Comparison of ENCODE assay signal across 25 mouse cellular contexts in the genomic region with DNA sequence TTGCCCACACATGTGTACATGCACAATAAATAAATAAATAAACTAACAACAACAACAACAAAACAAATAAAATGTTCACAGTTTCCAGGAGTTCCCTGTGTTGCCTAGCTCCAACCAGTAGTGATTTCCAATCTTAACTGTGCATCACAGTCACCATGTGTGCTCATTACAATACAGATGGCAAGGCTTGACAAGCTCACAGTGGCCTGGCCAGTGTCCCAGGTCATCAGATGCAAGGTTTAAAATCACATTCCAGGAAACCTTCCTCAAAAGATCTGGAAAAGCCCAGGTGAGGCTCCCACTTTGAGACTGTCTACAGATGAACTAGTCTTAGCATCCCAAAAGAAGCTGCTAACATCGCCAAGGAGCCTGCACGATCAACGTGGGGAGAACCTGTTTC.
DNase-seq lines count a peak whose midpoint lies in the region; ATAC-seq and TF ChIP-seq lines count a peak whose summit lies in the region.
"Had no signal": no experiment of that assay in that cellular context is flagged by ENCODE, and none has a peak within 500 bp of the region (broad histone marks: within the 10 kb centered on the region; RNA-seq: fewer than 3 reads in every experiment).

No protein-coding gene starts in this region.

- DNase-seq in gastrocnemius, adult 2 months, result peak; percentile 7
- no peak for DNase-seq in gastrocnemius, postnatal 36 days
- DNase-seq in midbrain, postnatal 0 days (ENCODE audit: low spot score), result no peak
- no peak for DNase-seq in forebrain, embryonic 14.5 days (ENCODE audit: low spot score)
- DNase-seq in kidney, adult 8-10 months, result no peak
- DNase-seq: adrenal gland, postnatal 25 days; B cell, adult 2 months; cerebellum, adult 8-10 months; gastrocnemius, postnatal 25 days; heart, adult 18-20 months; heart, postnatal 4 days; kidney, adult 18-20 months; kidney, postnatal 36 days; right cerebral cortex, adult 18-20 months; thymus, adult 18-20 months; thymus, postnatal 25 days had no signal

- no peak overlapping the region for H3K9ac ChIP-seq in midbrain, embryonic 13.5 days (replicated peaks)
- no peak overlapping the region for H3K9ac ChIP-seq in midbrain, postnatal 0 days (replicated peaks; ENCODE audit: low read length, poor library complexity, severe bottlenecking)
- no peak overlapping the region for H3K9ac ChIP-seq in forebrain, embryonic 14.5 days (ENCODE audit: low read length)
- H3K9ac ChIP-seq in neural tube, embryonic 15.5 days (replicated peaks), result no peak overlapping the region
- H3K9ac ChIP-seq: limb, embryonic 13.5 days; lung, embryonic 15.5 days had no signal

- intact Hi-C loops in gastrocnemius, adult 2 months (cut with DNase I), result no loop called here
- intact Hi-C loops in gastrocnemius, postnatal 36 days (cut with DNase I), result no loop called here

- WGBS in midbrain, embryonic 13.5 days, result 84% methylated on average over 3 of the region's 3 CpGs
- WGBS in midbrain, postnatal 0 days, result 78% methylated on average over 3 of the region's 3 CpGs
- 45% methylated on average over 3 of the region's 3 CpGs for WGBS in forebrain, embryonic 14.5 days
- WGBS in neural tube, embryonic 15.5 days, result 75% methylated on average over 3 of the region's 3 CpGs

- H3K4me1 ChIP-seq in midbrain, embryonic 13.5 days (replicated peaks), result peaks cover 19% of the 10 kb centered on the region
- H3K4me1 ChIP-seq in midbrain, postnatal 0 days (ENCODE audit: insufficient read depth, low read length), result no peaks in the 10 kb centered on the region
- H3K4me1 ChIP-seq in forebrain, embryonic 14.5 days (ENCODE audit: control insufficient read depth, insufficient read depth, low read length), result peaks cover 21% of the 10 kb centered on the region
- peaks cover 13% of the 10 kb centered on the region for H3K4me1 ChIP-seq in neural tube, embryonic 15.5 days

- no peak overlapping the region for H3K4me3 ChIP-seq in gastrocnemius, adult 2 months
- H3K4me3 ChIP-seq in midbrain, embryonic 13.5 days (replicated peaks), result no peak overlapping the region
- no peak overlapping the region for H3K4me3 ChIP-seq in midbrain, postnatal 0 days (ENCODE audit: low read depth, low read length)
- no peak overlapping the region for H3K4me3 ChIP-seq in forebrain, embryonic 14.5 days (ENCODE audit: low read depth, low read length)
- H3K4me3 ChIP-seq in neural tube, embryonic 15.5 days (replicated peaks), result no peak overlapping the region
- H3K4me3 ChIP-seq: erythroblast, embryonic 14.5 days; limb, embryonic 13.5 days; lung, embryonic 15.5 days; midbrain, embryonic 10.5 days had no signal

- H3K9me3 ChIP-seq in midbrain, embryonic 13.5 days, result no peaks in the 10 kb centered on the region
- H3K9me3 ChIP-seq in midbrain, postnatal 0 days (ENCODE audit: low read length), result no peaks in the 10 kb centered on the region
- H3K9me3 ChIP-seq in forebrain, embryonic 14.5 days (replicated peaks; ENCODE audit: control insufficient read depth, low read length), result no peaks in the 10 kb centered on the region
- H3K9me3 ChIP-seq in neural tube, embryonic 15.5 days (replicated peaks), result no peaks in the 10 kb centered on the region
- H3K9me3 ChIP-seq: limb, embryonic 13.5 days; lung, embryonic 15.5 days; midbrain, embryonic 10.5 days had no signal

- H3K4me2 ChIP-seq in midbrain, embryonic 13.5 days (replicated peaks), result no peak overlapping the region
- no peak overlapping the region for H3K4me2 ChIP-seq in midbrain, postnatal 0 days (ENCODE audit: low read depth, low read length, poor library complexity, severe bottlenecking)
- H3K4me2 ChIP-seq in forebrain, embryonic 14.5 days (ENCODE audit: low read length), result no peak overlapping the region
- H3K4me2 ChIP-seq in neural tube, embryonic 15.5 days, result no peak overlapping the region
- H3K4me2 ChIP-seq: heart, embryonic 11.5 days; limb, embryonic 13.5 days; liver, embryonic 11.5 days; lung, embryonic 15.5 days had no signal

- ATAC-seq in midbrain, embryonic 13.5 days, result no peak
- ATAC-seq in midbrain, postnatal 0 days (ENCODE audit: low FRiP score), result no peak
- ATAC-seq in forebrain, embryonic 14.5 days, result 0 out of 2 replicates have a peak, but pooled peaks have one; percentile 1
- no peak for ATAC-seq in neural tube, embryonic 15.5 days (ENCODE audit: low FRiP score)

- H3K27me3 ChIP-seq in midbrain, embryonic 13.5 days, result peaks cover 10% of the 10 kb centered on the region; the same call in 1 of the 2 replicates
- no peaks in the 10 kb centered on the region for H3K27me3 ChIP-seq in midbrain, postnatal 0 days (ENCODE audit: insufficient read depth, low read length)
- no peaks in the 10 kb centered on the region for H3K27me3 ChIP-seq in forebrain, embryonic 14.5 days (replicated peaks; ENCODE audit: control insufficient read depth, insufficient read depth, low read length)
- no peaks in the 10 kb centered on the region for H3K27me3 ChIP-seq in neural tube, embryonic 15.5 days (replicated peaks)
- H3K27me3 ChIP-seq: limb, embryonic 13.5 days; lung, embryonic 15.5 days had no signal

- TF ChIP-seq CTCF in gastrocnemius, adult 2 months (IDR thresholded peaks at IDR 0.05), result no peak
- no peak for TF ChIP-seq CTCF in midbrain, postnatal 0 days (IDR thresholded peaks at IDR 0.05)

- no peak overlapping the region for H3K27ac ChIP-seq in gastrocnemius, adult 2 months
- peak overlapping the region; percentile 47 for H3K27ac ChIP-seq in midbrain, embryonic 13.5 days
- H3K27ac ChIP-seq in midbrain, postnatal 0 days (ENCODE audit: low read depth, low read length), result no peak overlapping the region
- no peak overlapping the region; the same call in 1 of the 2 replicates for H3K27ac ChIP-seq in forebrain, embryonic 14.5 days (ENCODE audit: low read depth, low read length)
- H3K27ac ChIP-seq in neural tube, embryonic 15.5 days (replicated peaks), result 0 out of 2 replicates have a peak overlapping the region, but pooled peaks have one; percentile 6
- H3K27ac ChIP-seq: limb, embryonic 13.5 days; lung, embryonic 15.5 days; midbrain, embryonic 10.5 days; stomach, postnatal 0 days had no signal

- no peaks in the 10 kb centered on the region for H3K36me3 ChIP-seq in midbrain, embryonic 13.5 days
- no peaks in the 10 kb centered on the region for H3K36me3 ChIP-seq in midbrain, postnatal 0 days (ENCODE audit: insufficient read depth, low read length)
- no peaks in the 10 kb centered on the region for H3K36me3 ChIP-seq in forebrain, embryonic 14.5 days (ENCODE audit: control insufficient read depth, insufficient read depth, low read length)
- no peaks in the 10 kb centered on the region for H3K36me3 ChIP-seq in neural tube, embryonic 15.5 days
- H3K36me3 ChIP-seq: limb, embryonic 13.5 days; lung, embryonic 15.5 days; midbrain, embryonic 10.5 days had no signal

Comparison
In these comparisons a context has a peak if more than half of its experiments do, and no peak if none do; other contexts are left out.
1. H3K27ac ChIP-seq: peak in midbrain, embryonic 13.5 days (single experiment) and neural tube, embryonic 15.5 days (single experiment); none in gastrocnemius, adult 2 months (single experiment), midbrain, postnatal 0 days (single experiment) and forebrain, embryonic 14.5 days (single experiment).